Mouse (Mus musculus) lung, embryonic 14.5 days (tissue): ENCODE data around the gene Pigq. TPM values are rescaled to one million over a fixed set of nuclear protein-coding genes. Genes with fewer than 3 reads are reported as not detected.

Experiments
- ATAC-seq: fragments of 200-750 bp; cut with Nextera tagmentation; 2 replicates; pipeline ENCODE4 v1.8.0; 2017; ENCODE audit warnings: mild to moderate bottlenecking, moderate TSS enrichment, moderate library complexity; ENCODE audit not compliant: insufficient read depth
- DNase-seq: peaks from one replicate; pipeline ENCODE4 v3.0.0-alpha.2; 2015
- H3K27ac ChIP-seq: fragments of 300-500 bp; sonication (generic); 2 replicates; pipeline ENCODE4 v1.5.1; 2014; ENCODE audit warnings: low read depth, mild to moderate bottlenecking, moderate library complexity
- H3K27me3 ChIP-seq: fragments of 300-500 bp; sonication (generic); 2 replicates; pipeline ENCODE4 v1.6.1; 2014; ENCODE audit warnings: low read length, control low read depth; ENCODE audit not compliant: insufficient read depth
- H3K36me3 ChIP-seq: fragments of 300-500 bp; sonication (generic); 2 replicates; pipeline ENCODE4 v1.6.1; 2014; ENCODE audit warnings: control low read depth; ENCODE audit not compliant: insufficient read depth
- H3K4me1 ChIP-seq: fragments of 300-500 bp; sonication (generic); 2 replicates; pipeline ENCODE4 v1.6.1; 2014; ENCODE audit warnings: antibody characterized with exemption, control low read depth; ENCODE audit not compliant: insufficient read depth
- H3K4me2 ChIP-seq: fragments of 300-500 bp; sonication (generic); 2 replicates; pipeline ENCODE4 v1.6.1; 2014; ENCODE audit warnings: mild to moderate bottlenecking
- H3K4me3 ChIP-seq: fragments of 300-500 bp; sonication (generic); 2 replicates; pipeline ENCODE4 v1.5.1; 2014; ENCODE audit warnings: low read depth, low read length
- H3K9ac ChIP-seq: fragments of 300-500 bp; sonication (generic); 2 replicates; pipeline ENCODE4 v1.6.1; 2014
- H3K9me3 ChIP-seq: fragments of 300-500 bp; sonication (generic); 2 replicates; pipeline ENCODE4 v1.6.1; 2016; ENCODE audit warnings: low read depth, low read length, control low read depth
- CTCF ChIP-seq: IDR thresholded peaks from 2 replicates; pipeline ENCODE4 v1.5.1; 2016; ENCODE audit warnings: antibody characterized with exemption, low read depth
- WGBS: fragments of 180-500 bp; shearing (Covaris S2); extraction: QIAGEN DNeasy Blood & Tissue Kit; methylation state at CpG from one replicate; pipeline ENCODE4 v1.1.7; 2014; 5-methylcytosine and 5-hydroxymethylcytosine counted together
- polyA plus RNA-seq: library from polyadenylated mRNA; unstranded; fragments of >200 nt; fragmentation: Nextera tagmentation; extraction: Ambion mirVana; gene quantifications from 2 replicates; pipeline ENCODE4 v1.2.1, GENCODE M21; 2014

The Pigq gene
- polyA plus RNA-seq, 1 experiment from 2014 or later, result 69.0 TPM

DNA sequence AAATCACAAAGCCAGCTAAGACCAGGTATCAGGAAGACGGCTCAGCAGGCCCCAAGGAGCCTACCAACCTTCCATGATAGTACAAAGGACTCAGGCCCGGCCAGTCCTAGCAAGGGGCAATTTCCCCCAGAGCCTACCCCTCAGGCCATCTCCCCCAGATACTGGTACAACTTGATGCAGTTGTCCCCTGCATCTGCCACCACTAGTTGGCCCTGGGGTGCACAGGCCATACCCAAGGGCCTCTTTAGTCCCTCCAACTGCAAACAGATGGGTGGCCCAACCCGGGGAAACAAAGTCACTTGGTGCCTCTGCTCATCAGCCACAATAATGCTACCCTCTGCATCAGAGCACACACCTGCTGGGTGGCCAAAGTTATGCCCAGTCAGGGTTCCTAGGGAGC is 1.5 kb downstream of the Pigq start:
- Histone ChIP-seq H3K36me3 (peaks cover 7% of the 10 kb centered on the region), H3K4me1 (no peaks in the 10 kb centered on the region; the same call in 1 of the 2 replicates), H3K4me3 (no peak overlapping the region), H3K4me2 (no peak overlapping the region), H3K27me3 (no peaks in the 10 kb centered on the region), H3K9ac (no peak overlapping the region), H3K27ac (peak overlapping the region; percentile 40; the same call in 1 of the 2 replicates), H3K9me3 (no peaks in the 10 kb centered on the region)
- ATAC-seq (no peak), DNase-seq (no peak)
- no peak for TF ChIP-seq CTCF
- WGBS, result 79% methylated on average over 3 of the region's 3 CpGs

DNA sequence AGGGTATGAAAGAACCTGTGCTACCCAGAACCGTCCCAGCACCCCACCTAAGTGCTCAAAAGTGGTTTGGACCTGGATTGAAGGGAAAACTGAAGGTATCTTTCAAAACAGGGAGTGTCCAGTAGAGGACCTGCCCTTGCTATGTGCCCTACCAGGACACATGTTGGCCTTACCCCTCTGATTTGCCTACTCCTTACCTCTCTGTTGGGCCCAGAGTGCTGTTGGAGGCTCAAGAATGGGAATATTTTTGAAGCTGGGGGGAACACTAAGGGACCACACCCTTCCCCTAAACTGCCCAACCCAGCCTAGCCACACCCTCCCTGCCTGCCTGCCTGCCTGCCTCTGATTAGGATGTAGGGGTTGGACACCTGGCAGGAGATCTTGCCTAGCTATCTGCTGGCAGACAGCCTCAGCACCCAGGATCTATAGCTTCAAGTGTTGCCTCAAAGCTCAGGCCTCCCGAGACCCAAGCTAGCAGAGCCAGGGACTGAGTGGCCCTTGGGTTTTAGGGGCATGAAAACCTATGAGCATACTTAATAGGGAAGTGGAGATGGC is 2.1 kb downstream of the Pigq start:
- Histone ChIP-seq H3K27ac (peak overlapping the region; percentile 40; the same call in 1 of the 2 replicates), H3K36me3 (peaks cover 7% of the 10 kb centered on the region), H3K4me2 (peak overlapping the region; percentile 73), H3K9me3 (no peaks in the 10 kb centered on the region), H3K4me1 (no peaks in the 10 kb centered on the region; the same call in 1 of the 2 replicates), H3K4me3 (peak overlapping the region; percentile 94; the same call in 1 of the 2 replicates), H3K27me3 (no peaks in the 10 kb centered on the region), H3K9ac (peak overlapping the region; percentile 98; the same call in 1 of the 2 replicates)
- ATAC-seq (peak; percentile 25; the same call in 1 of the 2 replicates), DNase-seq (no peak)
- TF ChIP-seq CTCF, result no peak
- WGBS, result 76% methylated on average over 2 of the region's 2 CpGs

DNA sequence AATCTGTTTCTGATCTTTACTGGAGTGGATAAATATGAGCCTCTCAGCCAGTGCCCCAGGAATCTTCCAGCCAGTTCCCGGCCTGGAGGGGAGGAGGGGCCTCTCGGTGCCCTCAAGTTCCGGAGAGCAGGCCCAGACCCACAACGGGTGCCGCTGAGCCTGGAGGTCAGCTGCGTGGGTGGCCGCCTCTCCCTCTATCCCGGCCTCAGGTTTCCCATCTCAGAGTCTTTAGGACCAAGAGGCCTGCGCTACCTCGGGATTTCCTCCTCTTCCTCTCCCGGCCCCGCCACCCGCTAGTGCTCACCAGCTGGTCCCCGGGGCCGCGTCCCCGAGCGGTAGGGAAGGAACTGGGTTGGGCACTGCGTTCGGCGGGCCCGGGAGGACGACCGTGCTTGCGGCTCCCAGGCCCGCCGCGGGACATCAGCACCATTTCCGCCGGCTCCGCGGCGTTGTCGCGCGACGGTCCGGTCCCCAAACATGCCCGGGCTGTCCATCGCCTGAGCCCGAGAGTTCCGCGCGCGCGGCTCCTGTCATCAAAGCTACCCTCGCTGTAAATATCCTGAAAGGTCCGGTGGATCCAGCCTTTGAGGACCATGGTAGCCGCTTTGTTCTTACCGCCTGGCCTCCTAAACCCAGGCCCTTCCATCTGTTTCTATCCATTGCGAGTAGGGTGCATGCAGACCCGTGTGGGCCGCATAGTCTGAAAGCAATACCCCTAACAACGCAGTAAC is 3.1 kb downstream of the Pigq start:
- no peaks in the 10 kb centered on the region for H3K9me3 ChIP-seq
- peak; percentile 81 for ATAC-seq
- no peaks in the 10 kb centered on the region for H3K27me3 ChIP-seq
- H3K4me1 ChIP-seq, result no peaks in the 10 kb centered on the region; the same call in 1 of the 2 replicates
- TF ChIP-seq CTCF, result no peak
- DNase-seq, result peak; percentile 88
- peak overlapping the region; percentile 95 for H3K27ac ChIP-seq
- H3K36me3 ChIP-seq, result peaks cover 17% of the 10 kb centered on the region
- 3% methylated on average over 54 of the region's 54 CpGs for WGBS
- peak overlapping the region; percentile 94 for H3K4me3 ChIP-seq
- H3K9ac ChIP-seq, result peak overlapping the region; percentile 98
- H3K4me2 ChIP-seq, result peak overlapping the region; percentile 73

DNA sequence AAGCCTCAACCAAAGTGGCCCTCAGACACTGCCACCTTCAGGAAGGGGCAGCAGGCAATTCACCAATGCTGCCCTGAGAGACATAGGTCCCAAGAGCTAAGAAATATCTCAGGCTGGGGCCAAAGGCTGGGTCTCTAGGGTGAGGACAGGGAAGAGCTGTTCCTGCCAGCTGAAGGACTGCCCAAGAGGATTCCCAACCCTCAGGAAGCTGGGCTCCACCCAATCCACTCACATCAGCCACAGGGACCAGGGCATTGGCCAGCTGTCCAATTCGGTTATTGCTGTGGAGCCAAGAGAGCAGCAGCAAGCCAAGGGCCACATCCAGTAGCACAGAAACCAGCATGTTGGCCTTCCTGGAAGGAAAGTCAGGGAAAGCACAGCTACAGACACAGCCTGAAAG is 10.2 kb downstream of the Pigq start:
- ATAC-seq (no peak), DNase-seq (no peak)
- TF ChIP-seq CTCF, result no peak
- no peak overlapping the region for H3K4me2 ChIP-seq
- no peak overlapping the region for H3K4me3 ChIP-seq
- WGBS, result 90% methylated on average over 1 of the region's 1 CpGs
- peaks cover 83% of the 10 kb centered on the region for H3K36me3 ChIP-seq
- no peaks in the 10 kb centered on the region for H3K4me1 ChIP-seq
- no peak overlapping the region for H3K9ac ChIP-seq
- H3K27ac ChIP-seq, result no peak overlapping the region
- H3K27me3 ChIP-seq, result no peaks in the 10 kb centered on the region
- H3K9me3 ChIP-seq, result no peaks in the 10 kb centered on the region

DNA sequence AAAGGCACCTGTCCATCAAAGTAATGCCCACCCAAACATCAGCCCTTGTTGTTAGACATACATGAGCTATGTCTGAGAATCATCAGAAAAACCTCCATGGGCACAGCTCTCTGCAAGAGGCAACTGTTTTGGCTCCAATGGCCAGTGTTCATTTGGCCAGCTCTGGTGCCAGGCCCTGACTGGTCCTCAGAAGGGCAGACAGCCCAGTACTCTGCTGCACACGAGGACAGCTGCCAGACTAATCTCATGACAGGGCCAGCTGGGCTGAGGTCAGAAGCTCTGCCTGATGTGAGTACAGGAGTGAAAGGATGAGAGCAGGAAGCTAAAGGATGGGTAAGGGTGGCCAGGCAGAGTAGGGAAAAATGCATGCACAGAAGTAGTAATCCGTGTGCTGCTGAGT is 19.4 kb downstream of the Pigq start:
- TF ChIP-seq CTCF, result no peak
- no peak for DNase-seq
- Histone ChIP-seq H3K4me1 (no peaks in the 10 kb centered on the region), H3K27ac (no peak overlapping the region), H3K27me3 (no peaks in the 10 kb centered on the region), H3K36me3 (peaks cover 40% of the 10 kb centered on the region), H3K4me2 (no peak overlapping the region), H3K9me3 (no peaks in the 10 kb centered on the region), H3K9ac (no peak overlapping the region), H3K4me3 (no peak overlapping the region)
- ATAC-seq, result no peak
- 78% methylated on average over 2 of the region's 2 CpGs for WGBS

DNA sequence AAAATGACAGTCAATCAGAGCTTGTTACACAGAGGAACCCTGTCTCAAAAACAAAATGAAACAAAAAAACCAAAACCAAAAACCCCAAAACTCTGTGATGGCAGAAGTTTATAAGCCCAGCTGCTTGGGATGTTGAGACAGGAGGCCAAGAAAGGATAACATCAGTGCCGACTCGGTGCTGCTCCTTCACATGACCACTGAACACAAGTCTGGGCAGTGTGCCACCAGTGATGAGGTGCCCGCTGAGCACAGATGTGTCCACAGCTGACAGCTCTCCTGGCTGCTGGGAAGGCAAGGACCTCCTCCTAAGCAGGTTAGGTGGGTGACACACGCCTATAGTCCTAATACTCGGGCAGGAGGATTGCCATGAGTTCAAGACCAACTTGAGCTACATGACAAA is 22.6 kb downstream of the Pigq start:
- no peaks in the 10 kb centered on the region for H3K9me3 ChIP-seq
- H3K36me3 ChIP-seq, result peaks cover 14% of the 10 kb centered on the region
- no peak for ATAC-seq
- no peak for TF ChIP-seq CTCF
- H3K27ac ChIP-seq, result no peak overlapping the region
- H3K4me1 ChIP-seq, result peaks cover 10% of the 10 kb centered on the region; the same call in 1 of the 2 replicates
- no peak overlapping the region for H3K9ac ChIP-seq
- H3K4me2 ChIP-seq, result no peak overlapping the region
- WGBS, result 62% methylated on average over 5 of the region's 5 CpGs
- peak; percentile 21 for DNase-seq
- no peaks in the 10 kb centered on the region for H3K27me3 ChIP-seq
- no peak overlapping the region for H3K4me3 ChIP-seq
